Mouse (Mus musculus): Measurements from ENCODE around the gene Gpbar1. TPM values are rescaled to one million over a fixed set of nuclear protein-coding genes. Genes with fewer than 3 reads are reported as not detected.

Gpbar1 gene
- polyA plus RNA-seq (2012; rRNA removed) (0.57 and 1.0 TPM in 2 replicates), polyA plus RNA-seq (2014; fragmentation: Nextera tagmentation; extraction: Ambion mirVana) (0.56 and 1.1 TPM in 2 replicates)

- ATAC-seq (ENCODE audit: insufficient read depth), result no peak
- no peaks in the 10 kb centered on the region; the same call in 1 of the 2 replicates for H3K27me3 ChIP-seq (ENCODE audit: control insufficient read depth, insufficient read depth, low read length)
- H3K36me3 ChIP-seq (replicated peaks; ENCODE audit: control insufficient read depth, insufficient read depth, low read depth), result peaks cover 6% of the 10 kb centered on the region
- WGBS (ENCODE audit: insufficient replicate concordance), result 81% methylated on average over 10 of the region's 10 CpGs
- no peaks in the 10 kb centered on the region for H3K9me3 ChIP-seq (ENCODE audit: control insufficient read depth, low read length)
- H3K4me1 ChIP-seq (replicated peaks; ENCODE audit: control insufficient read depth in 2 of 2, insufficient read depth in 2 of 2, low read length in 1 of 2), result peaks cover under 1 to 2% of the 10 kb centered on the region in 2 experiments; a peak in 2 of 4 replicates
- no peak within 1 kb of the TSS for H3K4me3 ChIP-seq (ENCODE audit: insufficient read depth in 1 of 2, low read depth in 2 of 2, low read length in 2 of 2)
- H3K9ac ChIP-seq (replicated peaks), result no peak within 1 kb of the TSS
- TF ChIP-seq CTCF (IDR thresholded peaks at IDR 0.05; ENCODE audit: low read depth) (no peak), EP300 (IDR thresholded peaks at IDR 0.05; ENCODE audit: low read depth) (no peak)
- no peak within 1 kb of the TSS for H3K27ac ChIP-seq
- no peak for DNase-seq (ENCODE audit: low read depth in 3 of 3, low spot score in 3 of 3)
- no peak within 1 kb of the TSS for H3K4me2 ChIP-seq (ENCODE audit: low read depth)
Measured at GRCm38 (mm10) chr1:74278538-74278937, at the start of gene Gpbar1. Gpbar1 (plus strand) TSS chr1:74278550.

- H3K27me3 ChIP-seq (ENCODE audit: control insufficient read depth, insufficient read depth, low read length), result no peaks in the 10 kb centered on the region
- H3K27ac ChIP-seq, result no peak overlapping the region
- ATAC-seq (ENCODE audit: insufficient read depth), result no peak
Measured at GRCm38 (mm10) chr1:74229942-74230341, 48.4 kb upstream of the Gpbar1 start.

GRCm38 (mm10) chr1:74230992-74231391, 47.4 kb upstream of the Gpbar1 start:
- no peaks in the 10 kb centered on the region for H3K27me3 ChIP-seq (ENCODE audit: control insufficient read depth, insufficient read depth, low read length)
- peaks cover 2 to 8% of the 10 kb centered on the region in 2 experiments; a peak in 3 of 4 replicates for H3K4me1 ChIP-seq (replicated peaks; ENCODE audit: control insufficient read depth in 2 of 2, insufficient read depth in 2 of 2, low read length in 1 of 2)
- ATAC-seq (ENCODE audit: insufficient read depth) (no peak), DNase-seq (ENCODE audit: low read depth in 3 of 3, low spot score in 3 of 3) (no peak)
- no peaks in the 10 kb centered on the region for H3K9me3 ChIP-seq (ENCODE audit: control insufficient read depth, low read length)
- H3K36me3 ChIP-seq (replicated peaks; ENCODE audit: control insufficient read depth, insufficient read depth, low read depth), result no peaks in the 10 kb centered on the region
- no peak overlapping the region for H3K9ac ChIP-seq (replicated peaks)
- no peak for TF ChIP-seq EP300 (IDR thresholded peaks at IDR 0.05; ENCODE audit: low read depth)
- no peak for TF ChIP-seq CTCF (IDR thresholded peaks at IDR 0.05; ENCODE audit: low read depth)
- no peak overlapping the region for H3K4me3 ChIP-seq (ENCODE audit: insufficient read depth in 1 of 2, low read depth in 2 of 2, low read length in 2 of 2)
- no peak overlapping the region for H3K27ac ChIP-seq
- no peak overlapping the region for H3K4me2 ChIP-seq (ENCODE audit: low read depth)
- 50% methylated on average over 1 of the region's 1 CpGs for WGBS (ENCODE audit: insufficient replicate concordance)

More at GRCm38 (mm10) chr1:74229942-74230341, 48.4 kb upstream of the Gpbar1 start:
- DNase-seq (ENCODE audit: low read depth in 3 of 3, low spot score in 3 of 3), result no peak
- WGBS (ENCODE audit: insufficient replicate concordance), result 66% methylated on average over 2 of the region's 2 CpGs
- Histone ChIP-seq H3K36me3 (replicated peaks; ENCODE audit: control insufficient read depth, insufficient read depth, low read depth) (no peaks in the 10 kb centered on the region), H3K4me3 (ENCODE audit: insufficient read depth in 1 of 2, low read depth in 2 of 2, low read length in 2 of 2) (no peak overlapping the region), H3K9me3 (ENCODE audit: control insufficient read depth, low read length) (no peaks in the 10 kb centered on the region), H3K9ac (replicated peaks) (no peak overlapping the region), H3K4me1 (replicated peaks; ENCODE audit: control insufficient read depth in 2 of 2, insufficient read depth in 2 of 2, low read length in 1 of 2) (peaks cover 2 to 8% of the 10 kb centered on the region in 2 experiments; a peak in 3 of 4 replicates), H3K4me2 (ENCODE audit: low read depth) (no peak overlapping the region)
- no peak for TF ChIP-seq EP300 (IDR thresholded peaks at IDR 0.05; ENCODE audit: low read depth)
- no peak for TF ChIP-seq CTCF (IDR thresholded peaks at IDR 0.05; ENCODE audit: low read depth)

- no peaks in the 10 kb centered on the region for H3K27me3 ChIP-seq (ENCODE audit: control insufficient read depth, insufficient read depth, low read length)
- H3K4me2 ChIP-seq (ENCODE audit: low read depth), result peak within 1 kb of the TSS; percentile 99
- H3K9me3 ChIP-seq (ENCODE audit: control insufficient read depth, low read length), result no peaks in the 10 kb centered on the region
- no peak for TF ChIP-seq EP300 (IDR thresholded peaks at IDR 0.05; ENCODE audit: low read depth)
- TF ChIP-seq CTCF (IDR thresholded peaks at IDR 0.05; ENCODE audit: low read depth), result no peak
- DNase-seq (ENCODE audit: low read depth in 3 of 3, low spot score in 3 of 3), result peak; percentile 91 to 94 (median 93)
- ATAC-seq (ENCODE audit: insufficient read depth), result peak; percentile 92
- 5% methylated on average over 40 of the region's 55 CpGs for WGBS (ENCODE audit: insufficient replicate concordance)
- H3K4me3 ChIP-seq (ENCODE audit: insufficient read depth in 1 of 2, low read depth in 2 of 2, low read length in 2 of 2), result peak within 1 kb of the TSS; percentile 86 to 96
- H3K27ac ChIP-seq, result peak within 1 kb of the TSS; percentile 82
- peak within 1 kb of the TSS; percentile 95 for H3K9ac ChIP-seq (replicated peaks)
- no peaks in the 10 kb centered on the region for H3K36me3 ChIP-seq (replicated peaks; ENCODE audit: control insufficient read depth, insufficient read depth, low read depth)
- peaks cover 31% of the 10 kb centered on the region in 2 experiments for H3K4me1 ChIP-seq (replicated peaks; ENCODE audit: control insufficient read depth in 2 of 2, insufficient read depth in 2 of 2, low read length in 1 of 2)
Measured at GRCm38 (mm10) chr1:74235938-74236589, 42.3 kb upstream of the Gpbar1 start, which contains the start of gene Arpc2. Arpc2 (plus strand) TSS chr1:74236084.

GRCm38 (mm10) chr1:74236590-74237317, 41.6 kb upstream of the Gpbar1 start:
- ATAC-seq (ENCODE audit: insufficient read depth), result peak; percentile 56
- peaks cover 29 to 31% of the 10 kb centered on the region in 2 experiments for H3K4me1 ChIP-seq (replicated peaks; ENCODE audit: control insufficient read depth in 2 of 2, insufficient read depth in 2 of 2, low read length in 1 of 2)
- under 1% methylated on average over 51 of the region's 57 CpGs for WGBS (ENCODE audit: insufficient replicate concordance)

More at GRCm38 (mm10) chr1:74236590-74237317, 41.6 kb upstream of the Gpbar1 start:
- no peak for TF ChIP-seq CTCF (IDR thresholded peaks at IDR 0.05; ENCODE audit: low read depth)
- Histone ChIP-seq H3K4me3 (ENCODE audit: insufficient read depth in 1 of 2, low read depth in 2 of 2, low read length in 2 of 2) (peak overlapping the region; percentile 86 to 96), H3K27ac (peak overlapping the region; percentile 82), H3K9me3 (ENCODE audit: control insufficient read depth, low read length) (no peaks in the 10 kb centered on the region), H3K9ac (replicated peaks) (peak overlapping the region; percentile 95), H3K36me3 (replicated peaks; ENCODE audit: control insufficient read depth, insufficient read depth, low read depth) (no peaks in the 10 kb centered on the region; the same call in 1 of the 2 replicates), H3K27me3 (ENCODE audit: control insufficient read depth, insufficient read depth, low read length) (no peaks in the 10 kb centered on the region), H3K4me2 (ENCODE audit: low read depth) (peak overlapping the region; percentile 99)
- peak in 2 of 3 experiments; percentile 49 to 54 for DNase-seq (ENCODE audit: low read depth in 3 of 3, low spot score in 3 of 3)
